Mouse (Mus musculus) urinary bladder, postnatal 4 days (tissue): ENCODE data around the gene Tjp2.

Source experiments
- DNase-seq, 2 experiments: peaks; one replicate each; pipeline ENCODE4 v3.0.0; 2021 to 2022; ENCODE audit warnings: low spot score in 2 of 2

The Tjp2 gene

GRCm38 (mm10) chr19:24180415-24180814 is 44.4 kb downstream of the Tjp2 start:
- DNase-seq = no peak

- DNase-seq = no peak
These were observed 46.7 kb downstream of the Tjp2 start for GRCm38 (mm10) chr19:24178086-24178485.

- no peak for DNase-seq
These were observed 48.1 kb downstream of the Tjp2 start for GRCm38 (mm10) chr19:24176692-24177091.

GRCm38 (mm10) chr19:24174896-24175295 is 49.9 kb downstream of the Tjp2 start:
- DNase-seq = no peak

GRCm38 (mm10) chr19:24173608-24174523 is 51.0 kb downstream of the Tjp2 start:
- peak; percentile 88 to 91 for DNase-seq

GRCm38 (mm10) chr19:24173020-24173419 is 51.8 kb downstream of the Tjp2 start:
- DNase-seq = no peak

- no peak for DNase-seq
These were observed 56.3 kb downstream of the Tjp2 start for GRCm38 (mm10) chr19:24168531-24168930.

GRCm38 (mm10) chr19:24166516-24167091 is 58.2 kb downstream of the Tjp2 start:
- peak in 1 of 2 experiments; percentile 61 for DNase-seq

GRCm38 (mm10) chr19:24163974-24164373 is 60.9 kb downstream of the Tjp2 start:
- no peak for DNase-seq

GRCm38 (mm10) chr19:24160460-24160859 is 64.4 kb downstream of the Tjp2 start:
- no peak for DNase-seq

GRCm38 (mm10) chr19:24159751-24160150 is 65.1 kb downstream of the Tjp2 start:
- no peak for DNase-seq

GRCm38 (mm10) chr19:24159334-24159733 is 65.5 kb downstream of the Tjp2 start:
- DNase-seq = no peak

GRCm38 (mm10) chr19:24156067-24156455 is 68.8 kb downstream of the Tjp2 start:
- DNase-seq = no peak

GRCm38 (mm10) chr19:24155395-24156066 is 69.3 kb downstream of the Tjp2 start:
- no peak for DNase-seq

GRCm38 (mm10) chr19:24153266-24154023 is 71.4 kb downstream of the Tjp2 start:
- no peak for DNase-seq

GRCm38 (mm10) chr19:24144009-24144408 is 80.8 kb downstream of the Tjp2 start:
- no peak for DNase-seq

- DNase-seq = no peak
These were observed 82.2 kb downstream of the Tjp2 start for GRCm38 (mm10) chr19:24142621-24143061.

- DNase-seq = no peak
These were observed 84.5 kb downstream of the Tjp2 start for GRCm38 (mm10) chr19:24140298-24140697.

- DNase-seq = no peak
These were observed 87.4 kb downstream of the Tjp2 start for GRCm38 (mm10) chr19:24137392-24137791.

GRCm38 (mm10) chr19:24134991-24135390 is 89.8 kb downstream of the Tjp2 start:
- no peak for DNase-seq

- DNase-seq = no peak
These were observed 90.5 kb downstream of the Tjp2 start for GRCm38 (mm10) chr19:24134144-24134911.
